In genomic region chr15:80011194-80011593, GRCm38 (mm10) we compare ENCODE assay signal across 10 mouse cellular contexts. TPM values are rescaled to one million over a fixed set of nuclear protein-coding genes. Genes with fewer than 3 reads are reported as not detected.
A peak's percentile ranks its signal among the peaks of the same experiment; 100 is the strongest.
DNase-seq lines count a peak whose midpoint lies in the region; ATAC-seq lines count a peak whose summit lies in the region.
"Had no signal": no experiment of that assay in that cellular context is flagged by ENCODE, and none has a peak within 500 bp of the region (broad histone marks: within the 10 kb centered on the region; RNA-seq: fewer than 3 reads in every experiment).

No protein-coding gene starts in this region.

- WGBS in forebrain, embryonic 16.5 days = 33% methylated on average over 6 of the region's 6 CpGs
- 17% methylated on average over 6 of the region's 6 CpGs for WGBS in liver, embryonic 15.5 days (ENCODE audit: insufficient replicate concordance)

- H3K4me3 ChIP-seq in brown adipose tissue, adult 24 weeks (ENCODE audit: insufficient read depth, low read depth, low read length) = peak overlapping the region; percentile 92
- H3K4me3 ChIP-seq in forebrain, embryonic 16.5 days (replicated peaks; ENCODE audit: low read length) = no peak overlapping the region
- H3K4me3 ChIP-seq in liver, embryonic 15.5 days (replicated peaks) = no peak overlapping the region
- H3K4me3 ChIP-seq: erythroblast, embryonic 14.5 days had no signal

- H3K27me3 ChIP-seq in forebrain, embryonic 16.5 days (replicated peaks; ENCODE audit: control insufficient read depth, insufficient read depth, low read length) = peaks cover 40% of the 10 kb centered on the region
- peaks cover 70% of the 10 kb centered on the region for H3K27me3 ChIP-seq in liver, embryonic 15.5 days

- no peak for ATAC-seq in forebrain, embryonic 16.5 days
- no peak for ATAC-seq in liver, embryonic 15.5 days (ENCODE audit: insufficient read depth)

- H3K27ac ChIP-seq in brown adipose tissue, adult 24 weeks (replicated peaks; ENCODE audit: low read depth, low read length) = peak overlapping the region; percentile 64
- no peak overlapping the region for H3K27ac ChIP-seq in forebrain, embryonic 16.5 days (ENCODE audit: low read length)
- no peak overlapping the region for H3K27ac ChIP-seq in liver, embryonic 15.5 days (replicated peaks)
- H3K27ac ChIP-seq: liver, embryonic 13.5 days had no signal

- no peaks in the 10 kb centered on the region for H3K9me3 ChIP-seq in forebrain, embryonic 16.5 days (ENCODE audit: control insufficient read depth, low read length)
- H3K9me3 ChIP-seq in liver, embryonic 15.5 days (replicated peaks) = no peaks in the 10 kb centered on the region
- H3K9me3 ChIP-seq: liver, embryonic 13.5 days had no signal

- H3K36me3 ChIP-seq in forebrain, embryonic 16.5 days (ENCODE audit: control insufficient read depth, insufficient read depth) = no peaks in the 10 kb centered on the region
- H3K36me3 ChIP-seq in liver, embryonic 15.5 days (replicated peaks) = no peaks in the 10 kb centered on the region
- H3K36me3 ChIP-seq: liver, embryonic 13.5 days had no signal

- H3K9ac ChIP-seq in forebrain, embryonic 16.5 days (replicated peaks; ENCODE audit: low read depth, low read length) = no peak overlapping the region
- no peak overlapping the region for H3K9ac ChIP-seq in liver, embryonic 15.5 days
- H3K9ac ChIP-seq: liver, embryonic 13.5 days had no signal

- 0 out of 2 replicates have a peak overlapping the region, but pooled peaks have one; percentile 6 for H3K4me2 ChIP-seq in forebrain, embryonic 16.5 days (ENCODE audit: low read length)
- H3K4me2 ChIP-seq in liver, embryonic 15.5 days = 0 out of 2 replicates have a peak overlapping the region, but pooled peaks have one; percentile 69

- no peaks in the 10 kb centered on the region; the same call in 1 of the 2 replicates for H3K4me1 ChIP-seq in brown adipose tissue, adult 24 weeks (ENCODE audit: control insufficient read depth, insufficient read depth, insufficient read length, low read length)
- peaks cover 45% of the 10 kb centered on the region for H3K4me1 ChIP-seq in forebrain, embryonic 16.5 days (replicated peaks; ENCODE audit: control insufficient read depth, insufficient read depth, low read length)
- peaks cover 24% of the 10 kb centered on the region for H3K4me1 ChIP-seq in liver, embryonic 15.5 days (replicated peaks)

- DNase-seq in kidney, adult 9 months = peak; percentile 39
- no peak for DNase-seq in kidney, adult 11 months
- no peak for DNase-seq in urinary bladder, postnatal 25 days (ENCODE audit: low spot score)
- no peak for DNase-seq in urinary bladder, postnatal 14 days (ENCODE audit: low spot score)
- no peak for DNase-seq in spleen, postnatal 14 days (ENCODE audit: low spot score in 2 of 2)
- DNase-seq: liver, embryonic 13.5 days had no signal

RNA-seq across cellular contexts. Expression of gene Pdgfb, which starts 3.6 kb away (rescaled TPM):
- polyA plus RNA-seq in brown adipose tissue, adult 24 weeks (2012; ENCODE audit: insufficient read depth, insufficient read length, missing spikeins) = 9.8 and 13.0 TPM in 2 replicates
- polyA plus RNA-seq in forebrain, embryonic 16.5 days (2015; fragmentation: Nextera tagmentation; extraction: Ambion mirVana) = 3.4 and 3.6 TPM in 2 replicates
- polyA plus RNA-seq in liver, embryonic 15.5 days (2015; fragmentation: Nextera tagmentation; extraction: Ambion mirVana) = 0.51 and 0.67 TPM in 2 replicates

RNA-seq across cellular contexts. Expression of gene Cbx7, which starts 40.3 kb away (rescaled TPM):
- polyA plus RNA-seq in brown adipose tissue, adult 24 weeks (2012; ENCODE audit: insufficient read depth, insufficient read length, missing spikeins) = 6.8 and 7.1 TPM in 2 replicates
- polyA plus RNA-seq in forebrain, embryonic 16.5 days (2015; fragmentation: Nextera tagmentation; extraction: Ambion mirVana) = 3.0 and 4.0 TPM in 2 replicates
- polyA plus RNA-seq in liver, embryonic 15.5 days (2015; fragmentation: Nextera tagmentation; extraction: Ambion mirVana) = 0.97 and 1.4 TPM in 2 replicates
